Mouse (Mus musculus): ENCODE results near the gene Rexo5. TPM values are rescaled to one million over a fixed set of nuclear protein-coding genes. Genes with fewer than 3 reads are reported as not detected.

Rexo5 gene
- polyA plus RNA-seq, 1 experiment from 2014 or later, result 10.8 TPM

GRCm38 (mm10) chr7:119841820-119842449 is 48.1 kb downstream of the Rexo5 start:
- H3K27ac ChIP-seq (replicated peaks), result no peak overlapping the region
- H3K9ac ChIP-seq, result no peak overlapping the region
- peaks cover 17% of the 10 kb centered on the region; the same call in 1 of the 2 replicates for H3K36me3 ChIP-seq (replicated peaks)
- no peak for ATAC-seq (ENCODE audit: insufficient read depth)
- H3K9me3 ChIP-seq (replicated peaks), result no peaks in the 10 kb centered on the region
- H3K27me3 ChIP-seq, result no peaks in the 10 kb centered on the region
- no peak overlapping the region for H3K4me2 ChIP-seq
- H3K4me1 ChIP-seq (replicated peaks), result 0 out of 2 replicates have a peak, but pooled peaks cover 5% of the 10 kb centered on the region
- no peak overlapping the region for H3K4me3 ChIP-seq (replicated peaks)
- WGBS (ENCODE audit: insufficient replicate concordance), result 84% methylated on average over 4 of the region's 4 CpGs

- Histone ChIP-seq H3K4me3 (replicated peaks) (no peak overlapping the region), H3K4me1 (replicated peaks) (0 out of 2 replicates have a peak, but pooled peaks cover 5% of the 10 kb centered on the region), H3K9me3 (replicated peaks) (no peaks in the 10 kb centered on the region), H3K4me2 (no peak overlapping the region), H3K9ac (no peak overlapping the region), H3K27ac (replicated peaks) (no peak overlapping the region), H3K36me3 (replicated peaks) (peaks cover 26% of the 10 kb centered on the region; the same call in 1 of the 2 replicates), H3K27me3 (no peaks in the 10 kb centered on the region)
- whole genome bisulfite sequencing (ENCODE audit: insufficient replicate concordance), result 54% methylated on average over 2 of the region's 2 CpGs
- ATAC-seq (ENCODE audit: insufficient read depth), result no peak
These were observed 51.7 kb downstream of the Rexo5 start for GRCm38 (mm10) chr7:119845541-119845940.

- Histone ChIP-seq H3K4me1 (replicated peaks) (0 out of 2 replicates have a peak, but pooled peaks cover 5% of the 10 kb centered on the region), H3K36me3 (replicated peaks) (peaks cover 30% of the 10 kb centered on the region; the same call in 1 of the 2 replicates), H3K9me3 (replicated peaks) (no peaks in the 10 kb centered on the region), H3K27me3 (no peaks in the 10 kb centered on the region), H3K9ac (no peak overlapping the region), H3K4me2 (no peak overlapping the region), H3K27ac (replicated peaks) (no peak overlapping the region), H3K4me3 (replicated peaks) (no peak overlapping the region)
- no peak for ATAC-seq (ENCODE audit: insufficient read depth)
- WGBS (ENCODE audit: insufficient replicate concordance), result 84% methylated on average over 2 of the region's 2 CpGs
These were observed 53.6 kb downstream of the Rexo5 start for GRCm38 (mm10) chr7:119847396-119847795.

GRCm38 (mm10) chr7:119849096-119849495 is 55.3 kb downstream of the Rexo5 start:
- Histone ChIP-seq H3K4me2 (no peak overlapping the region), H3K9me3 (replicated peaks) (no peaks in the 10 kb centered on the region), H3K9ac (no peak overlapping the region), H3K4me3 (replicated peaks) (no peak overlapping the region), H3K27ac (replicated peaks) (no peak overlapping the region), H3K36me3 (replicated peaks) (peaks cover 29% of the 10 kb centered on the region; the same call in 1 of the 2 replicates), H3K27me3 (no peaks in the 10 kb centered on the region), H3K4me1 (replicated peaks) (0 out of 2 replicates have a peak, but pooled peaks cover 5% of the 10 kb centered on the region)
- ATAC-seq (ENCODE audit: insufficient read depth), result no peak
- 12% methylated on average over 1 of the region's 1 CpGs for WGBS (ENCODE audit: insufficient replicate concordance)

- 77% methylated on average over 5 of the region's 5 CpGs for WGBS (ENCODE audit: insufficient replicate concordance)
- Histone ChIP-seq H3K9ac (no peak overlapping the region), H3K4me1 (replicated peaks) (no peaks in the 10 kb centered on the region), H3K4me3 (replicated peaks) (no peak overlapping the region), H3K27ac (replicated peaks) (no peak overlapping the region), H3K4me2 (no peak overlapping the region), H3K9me3 (replicated peaks) (no peaks in the 10 kb centered on the region), H3K27me3 (no peaks in the 10 kb centered on the region), H3K36me3 (replicated peaks) (peaks cover 17% of the 10 kb centered on the region; the same call in 1 of the 2 replicates)
- no peak for ATAC-seq (ENCODE audit: insufficient read depth)
These were observed 56.9 kb downstream of the Rexo5 start for GRCm38 (mm10) chr7:119850737-119851136.

- H3K36me3 ChIP-seq (replicated peaks), result peaks cover 23% of the 10 kb centered on the region; the same call in 1 of the 2 replicates
- H3K4me1 ChIP-seq (replicated peaks), result no peaks in the 10 kb centered on the region
- H3K27ac ChIP-seq (replicated peaks), result no peak overlapping the region
- H3K9me3 ChIP-seq (replicated peaks), result no peaks in the 10 kb centered on the region
- no peak overlapping the region for H3K4me3 ChIP-seq (replicated peaks)
- no peak overlapping the region for H3K9ac ChIP-seq
- no peaks in the 10 kb centered on the region for H3K27me3 ChIP-seq
- no peak overlapping the region for H3K4me2 ChIP-seq
- ATAC-seq (ENCODE audit: insufficient read depth), result no peak
These were observed 58.7 kb downstream of the Rexo5 start for GRCm38 (mm10) chr7:119852494-119852893.

- WGBS (ENCODE audit: insufficient replicate concordance), result 74% methylated on average over 1 of the region's 1 CpGs
- no peaks in the 10 kb centered on the region for H3K4me1 ChIP-seq (replicated peaks)
- no peaks in the 10 kb centered on the region for H3K9me3 ChIP-seq (replicated peaks)
- peaks cover 23% of the 10 kb centered on the region; the same call in 1 of the 2 replicates for H3K36me3 ChIP-seq (replicated peaks)
- no peak overlapping the region for H3K4me2 ChIP-seq
- no peak overlapping the region for H3K9ac ChIP-seq
- H3K27me3 ChIP-seq, result no peaks in the 10 kb centered on the region
- ATAC-seq (ENCODE audit: insufficient read depth), result no peak
- no peak overlapping the region for H3K4me3 ChIP-seq (replicated peaks)
- no peak overlapping the region for H3K27ac ChIP-seq (replicated peaks)
These were observed 59.4 kb downstream of the Rexo5 start for GRCm38 (mm10) chr7:119853186-119853585.

GRCm38 (mm10) chr7:119854362-119854761 is 60.6 kb downstream of the Rexo5 start:
- Histone ChIP-seq H3K4me3 (replicated peaks) (no peak overlapping the region), H3K36me3 (replicated peaks) (peaks cover 18% of the 10 kb centered on the region; the same call in 1 of the 2 replicates), H3K4me2 (no peak overlapping the region), H3K9me3 (replicated peaks) (no peaks in the 10 kb centered on the region), H3K9ac (no peak overlapping the region), H3K27me3 (no peaks in the 10 kb centered on the region), H3K4me1 (replicated peaks) (no peaks in the 10 kb centered on the region), H3K27ac (replicated peaks) (no peak overlapping the region)
- ATAC-seq (ENCODE audit: insufficient read depth), result no peak
- 74% methylated on average over 2 of the region's 2 CpGs for WGBS (ENCODE audit: insufficient replicate concordance)

GRCm38 (mm10) chr7:119855031-119855430 is 61.2 kb downstream of the Rexo5 start:
- H3K4me3 ChIP-seq (replicated peaks), result no peak overlapping the region
- H3K4me1 ChIP-seq (replicated peaks), result no peaks in the 10 kb centered on the region
- ATAC-seq (ENCODE audit: insufficient read depth), result no peak
- 0 out of 2 replicates have a peak, but pooled peaks cover 19% of the 10 kb centered on the region for H3K36me3 ChIP-seq (replicated peaks)
- H3K27ac ChIP-seq (replicated peaks), result no peak overlapping the region
- H3K9ac ChIP-seq, result no peak overlapping the region
- H3K9me3 ChIP-seq (replicated peaks), result no peaks in the 10 kb centered on the region
- no peak overlapping the region for H3K4me2 ChIP-seq
- no peaks in the 10 kb centered on the region for H3K27me3 ChIP-seq

GRCm38 (mm10) chr7:119859476-119859875 is 65.7 kb downstream of the Rexo5 start:
- Histone ChIP-seq H3K36me3 (replicated peaks) (0 out of 2 replicates have a peak, but pooled peaks cover 11% of the 10 kb centered on the region), H3K9ac (no peak overlapping the region), H3K4me1 (replicated peaks) (peaks cover 28% of the 10 kb centered on the region), H3K9me3 (replicated peaks) (no peaks in the 10 kb centered on the region), H3K4me3 (replicated peaks) (no peak overlapping the region), H3K27ac (replicated peaks) (no peak overlapping the region), H3K27me3 (no peaks in the 10 kb centered on the region), H3K4me2 (no peak overlapping the region)
- WGBS (ENCODE audit: insufficient replicate concordance), result 63% methylated on average over 6 of the region's 6 CpGs
- ATAC-seq (ENCODE audit: insufficient read depth), result no peak

- Histone ChIP-seq H3K4me1 (replicated peaks) (peaks cover 33% of the 10 kb centered on the region), H3K4me3 (replicated peaks) (no peak overlapping the region), H3K9ac (no peak overlapping the region), H3K27me3 (no peaks in the 10 kb centered on the region), H3K9me3 (replicated peaks) (no peaks in the 10 kb centered on the region), H3K36me3 (replicated peaks) (0 out of 2 replicates have a peak, but pooled peaks cover 11% of the 10 kb centered on the region), H3K4me2 (no peak overlapping the region), H3K27ac (replicated peaks) (no peak overlapping the region)
- no peak for ATAC-seq (ENCODE audit: insufficient read depth)
- 79% methylated on average over 3 of the region's 3 CpGs for WGBS (ENCODE audit: insufficient replicate concordance)
These were observed 66.3 kb downstream of the Rexo5 start for GRCm38 (mm10) chr7:119860116-119860515.

- WGBS (ENCODE audit: insufficient replicate concordance), result 66% methylated on average over 2 of the region's 2 CpGs
These were observed 66.7 kb downstream of the Rexo5 start for GRCm38 (mm10) chr7:119860554-119860953.

More at GRCm38 (mm10) chr7:119860554-119860953, 66.7 kb downstream of the Rexo5 start:
- Histone ChIP-seq H3K4me2 (no peak overlapping the region), H3K9me3 (replicated peaks) (no peaks in the 10 kb centered on the region), H3K4me1 (replicated peaks) (peaks cover 33% of the 10 kb centered on the region), H3K4me3 (replicated peaks) (no peak overlapping the region), H3K9ac (no peak overlapping the region), H3K36me3 (replicated peaks) (0 out of 2 replicates have a peak, but pooled peaks cover 11% of the 10 kb centered on the region), H3K27me3 (no peaks in the 10 kb centered on the region), H3K27ac (replicated peaks) (no peak overlapping the region)
- no peak for ATAC-seq (ENCODE audit: insufficient read depth)
